Mouse (Mus musculus): Measurements from ENCODE around the gene Gstt2. TPM values are rescaled to one million over a fixed set of nuclear protein-coding genes. Genes with fewer than 3 reads are reported as not detected.

Gene Gstt2
- polyA plus RNA-seq, 1 experiment, result 115 TPM

DNA sequence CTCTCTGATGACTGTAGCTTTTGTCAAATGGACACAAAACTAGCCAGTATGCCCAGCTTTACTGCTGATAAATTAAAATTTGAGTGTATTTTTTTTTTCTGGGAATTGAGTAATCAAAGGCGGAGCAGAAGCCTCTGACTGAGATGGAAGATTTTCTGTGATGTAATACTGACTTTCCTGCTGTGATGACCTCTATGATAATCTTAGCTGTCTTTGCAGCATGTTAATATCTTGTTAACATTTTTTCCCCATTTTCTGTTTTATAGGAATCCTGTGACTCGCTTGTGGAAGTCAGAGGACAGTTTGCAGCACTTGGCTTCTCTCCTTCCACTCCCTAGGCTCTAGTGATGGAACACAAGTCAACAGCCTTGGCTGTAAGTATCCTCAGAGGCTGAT lies 7.0 kb downstream of the Gstt2 start:
- DNase-seq (ENCODE audit: low read depth, low spot score), result no peak
- WGBS, result 79% methylated on average over 2 of the region's 2 CpGs

DNA sequence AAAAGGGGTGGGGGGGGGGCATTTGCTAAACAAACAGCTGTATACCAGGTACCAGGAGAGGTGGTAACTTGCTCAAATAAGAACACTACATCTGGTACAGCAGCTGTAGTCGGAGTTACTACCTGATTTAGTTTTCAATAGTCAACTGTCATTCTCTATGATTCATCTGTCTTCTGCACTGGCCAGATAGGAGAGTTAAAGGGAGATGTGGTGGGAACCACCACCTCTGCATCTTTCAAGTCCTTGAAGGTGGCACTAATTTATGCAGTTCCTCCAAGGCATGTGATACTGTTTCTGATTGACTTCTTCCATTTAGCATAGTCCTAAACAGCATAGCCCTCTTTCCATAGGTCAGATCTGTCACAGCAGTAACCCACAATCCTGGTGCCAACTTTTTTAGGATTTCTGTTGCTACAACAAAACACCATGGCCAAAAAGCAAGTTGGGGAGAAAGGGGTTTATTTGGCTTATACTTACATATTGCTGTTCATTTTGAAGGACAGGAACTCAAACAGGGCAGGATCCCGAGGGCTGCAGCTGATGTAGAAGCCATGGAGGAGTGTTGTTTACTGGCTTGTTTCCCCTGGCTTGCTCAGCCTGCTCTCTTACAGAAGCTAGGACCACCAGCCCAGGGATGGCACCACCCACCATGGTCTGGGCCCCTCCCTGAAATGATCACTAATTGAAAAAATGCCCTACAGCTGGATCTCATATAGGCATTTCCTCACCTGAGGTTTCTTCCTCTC lies 7.5 kb downstream of the Gstt2 start:
- DNase-seq (ENCODE audit: low read depth, low spot score), result no peak
- 77% methylated on average over 2 of the region's 2 CpGs for WGBS

DNA sequence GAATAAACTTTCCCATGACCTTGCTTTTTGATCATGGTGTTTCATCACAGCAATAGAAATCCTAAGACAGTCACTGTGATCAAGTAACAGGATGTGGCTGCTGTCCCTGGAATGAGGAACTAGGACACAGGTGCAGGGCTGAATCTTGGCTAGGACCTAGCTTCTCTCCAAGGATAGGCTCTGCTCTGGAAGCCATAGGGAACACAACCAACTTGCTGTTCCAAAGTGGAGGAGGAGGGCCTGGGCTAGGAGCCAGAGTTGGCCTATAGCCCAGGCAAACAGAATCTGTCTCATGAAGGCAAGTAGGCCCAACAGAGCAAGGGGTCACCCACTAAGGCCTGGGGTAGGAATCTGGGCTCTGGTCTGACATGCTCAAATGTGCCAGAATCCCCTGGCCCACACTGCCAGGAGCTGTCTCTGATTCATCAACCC lies 8.7 kb downstream of the Gstt2 start:
- DNase-seq (ENCODE audit: low read depth, low spot score), result no peak

DNA sequence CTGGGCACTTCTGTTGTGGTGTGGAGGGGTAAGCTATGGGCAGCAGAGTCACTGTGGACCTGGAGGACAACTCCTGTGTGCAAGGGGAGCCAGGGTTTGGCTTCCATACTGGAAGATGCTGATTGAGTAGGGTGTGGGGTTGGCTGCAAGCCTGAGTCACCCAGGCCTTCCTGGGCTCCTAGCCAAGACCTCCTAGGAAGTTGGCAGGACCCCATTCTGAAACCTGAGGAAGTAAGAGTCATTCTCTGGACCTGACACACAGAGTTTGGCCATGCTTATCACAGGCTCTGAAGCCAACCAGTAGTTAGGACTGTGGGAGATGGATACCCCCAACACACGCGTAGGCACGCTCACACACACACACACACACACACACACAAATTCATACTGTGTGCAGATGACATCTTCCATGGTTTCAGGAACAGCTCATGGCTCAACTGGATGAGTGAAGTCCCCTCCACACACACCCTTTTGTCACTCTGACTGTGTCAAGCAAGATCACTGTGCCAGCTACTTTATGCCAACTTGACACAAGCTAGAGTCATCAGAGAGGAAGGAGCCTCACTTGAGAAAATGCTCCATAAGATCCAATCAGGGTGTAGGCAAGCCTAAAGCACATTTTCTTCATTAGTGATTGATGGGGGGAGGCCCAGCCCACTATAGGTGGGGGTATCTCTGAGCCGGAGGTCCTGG lies 9.4 kb downstream of the Gstt2 start:
- no peak for DNase-seq (ENCODE audit: low read depth, low spot score)
- 93% methylated on average over 4 of the region's 4 CpGs for WGBS

DNA sequence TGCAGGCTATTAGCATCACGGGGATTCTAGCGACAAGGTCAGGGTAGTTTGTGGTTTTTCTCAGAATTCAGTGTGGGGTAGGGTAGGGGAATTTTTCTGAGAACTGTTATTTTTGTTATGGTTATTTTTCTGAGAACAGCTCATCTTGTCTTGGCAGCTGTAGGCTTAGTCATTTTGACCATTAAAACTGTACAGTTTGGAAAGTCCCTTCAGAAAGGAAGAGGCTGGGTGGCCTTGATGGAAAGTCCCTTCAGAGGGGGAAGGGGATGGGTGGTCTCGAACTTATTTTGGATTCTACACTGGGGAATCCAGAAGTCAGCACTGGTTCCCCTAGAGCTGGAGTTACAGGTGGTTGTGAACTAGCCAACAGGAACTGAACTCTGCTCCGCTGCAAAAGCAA lies 12.7 kb downstream of the Gstt2 start:
- no peak for DNase-seq (ENCODE audit: low read depth, low spot score)
- 75% methylated on average over 4 of the region's 4 CpGs for WGBS

DNA sequence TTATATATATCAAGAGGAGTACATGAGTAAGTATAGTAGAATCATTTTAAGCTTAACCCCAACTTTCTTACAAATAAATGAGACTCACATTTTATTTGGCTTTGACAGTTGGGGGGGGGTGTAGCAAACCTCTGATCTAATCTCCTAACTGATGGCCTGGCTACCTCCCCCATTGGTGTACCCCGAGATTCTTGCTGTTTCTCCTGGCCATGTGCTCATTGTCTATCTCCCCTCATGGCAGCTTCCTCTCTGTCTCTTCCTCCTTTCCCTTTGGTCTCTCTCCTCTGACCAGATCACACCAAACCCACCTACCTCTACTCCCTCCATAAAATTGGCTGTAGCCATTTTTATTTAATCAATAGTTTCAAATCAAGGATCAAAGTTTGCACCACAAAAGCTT lies 13.4 kb downstream of the Gstt2 start:
- 96% methylated on average over 1 of the region's 1 CpGs for WGBS
- no peak for DNase-seq (ENCODE audit: low read depth, low spot score)

DNA sequence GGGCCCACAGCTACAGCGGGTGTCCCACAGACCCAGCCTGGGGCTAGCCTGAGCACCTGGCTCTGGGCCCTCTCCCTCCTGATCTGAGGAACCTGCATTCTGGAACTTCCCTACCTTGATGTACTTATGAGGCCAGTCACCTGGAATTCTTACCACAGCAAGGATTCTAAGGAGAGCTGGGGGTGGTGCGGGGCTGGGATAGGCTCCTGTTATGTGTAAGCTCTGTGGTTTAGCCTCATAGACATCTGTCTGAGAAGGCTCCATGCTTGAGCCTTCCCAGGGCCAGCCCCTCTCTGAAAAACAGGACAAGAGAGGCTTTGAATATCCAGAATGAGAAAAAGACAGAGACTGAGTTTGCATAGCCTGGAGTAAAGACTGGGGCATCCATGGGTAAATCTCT lies 14.8 kb downstream of the Gstt2 start, which contains the start of gene Gstt4:
Gene Gstt4, minus strand, starts transcription at position 101 of the 400 bp plus-strand sequence.
- WGBS, result 93% methylated on average over 2 of the region's 2 CpGs
- no peak for DNase-seq (ENCODE audit: low read depth, low spot score)

DNA sequence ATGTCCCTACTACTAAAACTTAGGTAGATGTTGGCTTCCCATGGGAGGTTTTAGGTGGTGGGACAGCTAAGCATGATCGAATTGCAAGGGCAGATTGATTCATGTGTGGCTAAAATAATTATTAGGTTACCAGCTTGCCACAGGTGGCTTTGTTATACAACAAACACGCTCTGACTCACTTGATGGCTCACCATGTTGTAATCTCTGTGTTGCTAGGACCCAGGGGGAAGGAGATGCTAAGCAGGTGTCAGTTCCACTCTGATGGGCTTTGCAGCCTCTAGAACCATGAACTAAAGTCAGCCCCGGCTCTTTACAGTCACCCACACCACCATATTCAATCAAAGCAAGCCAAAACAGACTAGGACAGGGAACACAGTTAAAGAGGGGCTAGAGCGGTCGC lies 17.3 kb downstream of the Gstt2 start:
- 89% methylated on average over 5 of the region's 5 CpGs for WGBS

DNA sequence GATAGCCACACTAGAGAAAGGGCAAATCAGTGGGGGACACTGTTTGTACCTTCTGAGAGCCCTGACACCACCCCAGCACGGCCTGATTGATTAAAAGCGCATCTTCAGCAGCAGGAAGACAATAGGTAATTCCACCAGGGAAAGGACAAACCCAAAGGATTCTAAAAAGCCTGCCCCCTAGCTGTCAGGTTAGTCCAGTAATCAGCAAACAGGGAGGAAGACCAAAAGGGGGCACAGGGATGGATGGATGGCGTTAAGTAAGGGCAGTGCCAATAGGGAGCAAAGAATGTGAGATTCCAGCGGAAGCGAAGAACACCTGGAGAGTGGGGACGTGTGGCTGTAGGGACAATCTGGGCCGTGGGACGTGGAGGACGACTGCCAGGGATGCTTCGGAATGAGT lies 18.6 kb downstream of the Gstt2 start:
- no peak for DNase-seq (ENCODE audit: low read depth, low spot score)
- WGBS, result 61% methylated on average over 10 of the region's 10 CpGs

More for the DNA sequence above, 17.3 kb downstream of the Gstt2 start:
- DNase-seq (ENCODE audit: low read depth, low spot score), result no peak

DNA sequence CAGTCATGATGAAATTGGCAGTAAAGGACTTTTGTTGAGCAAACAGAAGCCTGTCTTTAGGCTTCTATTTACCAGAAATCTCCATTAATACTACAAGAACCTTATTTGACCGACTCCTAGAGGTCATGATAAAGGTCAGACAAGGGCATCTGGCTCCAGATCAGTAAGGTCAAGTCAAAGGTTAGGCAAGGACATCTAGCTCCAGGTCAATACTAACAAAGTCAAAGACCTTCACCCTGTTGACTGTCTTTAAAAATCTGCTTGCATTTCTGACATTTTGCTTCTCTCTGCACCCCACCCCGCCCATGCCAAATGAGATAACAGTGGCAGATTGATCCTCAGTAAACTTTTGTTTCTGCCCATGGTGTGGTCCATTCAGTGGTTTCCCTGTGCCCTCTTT lies 33.0 kb downstream of the Gstt2 start:
- no peak for DNase-seq (ENCODE audit: low read depth, low spot score)
- WGBS, result 57% methylated on average over 2 of the region's 2 CpGs

DNA sequence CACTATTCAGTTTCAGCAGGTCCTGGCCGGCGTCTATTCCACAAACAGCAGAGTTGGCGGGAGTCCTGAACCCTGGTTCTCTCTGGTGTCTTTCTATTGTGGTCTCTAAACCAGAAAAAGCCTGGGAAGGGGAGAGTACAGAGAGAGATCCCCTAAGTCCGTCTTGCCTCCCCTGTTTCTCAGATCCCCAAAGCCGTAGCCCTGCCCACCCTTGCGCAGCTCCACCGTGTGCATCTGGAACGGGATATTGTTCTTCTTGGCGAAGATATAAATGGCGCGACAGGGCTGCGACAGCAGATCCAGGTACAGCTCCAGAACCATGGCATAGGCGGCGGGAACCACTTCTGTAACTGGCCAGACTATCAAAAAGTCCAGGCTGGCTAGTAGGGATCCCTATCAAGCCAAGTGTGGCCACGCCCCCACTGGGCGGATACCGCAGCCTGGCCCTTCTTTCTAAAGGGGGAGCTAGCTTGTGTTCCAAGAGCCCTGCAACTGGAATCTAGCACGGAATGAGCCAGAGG lies 39.0 kb downstream of the Gstt2 start, which contains the start of gene Gstt1:
Gene Gstt1, minus strand, starts transcription at position 409 of the 521 bp plus-strand sequence.
- 2% methylated on average over 18 of the region's 18 CpGs for WGBS
- no peak for DNase-seq (ENCODE audit: low read depth, low spot score)

DNA sequence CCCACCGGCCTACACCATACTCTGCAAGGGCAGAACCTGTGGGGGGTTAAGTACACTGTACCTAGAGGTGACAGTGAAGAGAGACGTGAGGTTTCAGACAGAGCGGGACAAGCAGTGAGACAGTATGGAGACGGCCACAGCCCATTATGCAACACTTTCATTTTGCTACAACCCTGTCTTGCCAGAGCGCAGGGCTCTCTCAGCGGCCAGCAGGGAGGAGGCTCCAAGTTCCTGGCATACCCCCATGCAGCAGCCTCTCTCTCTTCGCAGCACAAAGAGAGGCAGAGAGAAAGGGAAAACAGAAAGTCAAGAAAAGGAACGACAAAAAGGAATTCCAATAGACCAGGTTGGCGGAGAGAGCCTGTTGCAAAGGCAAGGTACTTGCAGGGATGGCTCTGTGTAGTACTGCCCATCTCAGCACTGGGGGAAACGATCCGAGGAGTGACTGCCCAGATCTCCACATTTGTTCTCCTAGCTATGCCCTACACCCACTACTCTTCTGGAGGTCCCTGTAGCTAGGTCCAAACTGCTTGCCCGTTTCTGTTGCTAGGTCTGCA lies 39.5 kb downstream of the Gstt2 start:
- WGBS, result 1% methylated on average over 12 of the region's 12 CpGs
- DNase-seq (ENCODE audit: low read depth, low spot score), result no peak

DNA sequence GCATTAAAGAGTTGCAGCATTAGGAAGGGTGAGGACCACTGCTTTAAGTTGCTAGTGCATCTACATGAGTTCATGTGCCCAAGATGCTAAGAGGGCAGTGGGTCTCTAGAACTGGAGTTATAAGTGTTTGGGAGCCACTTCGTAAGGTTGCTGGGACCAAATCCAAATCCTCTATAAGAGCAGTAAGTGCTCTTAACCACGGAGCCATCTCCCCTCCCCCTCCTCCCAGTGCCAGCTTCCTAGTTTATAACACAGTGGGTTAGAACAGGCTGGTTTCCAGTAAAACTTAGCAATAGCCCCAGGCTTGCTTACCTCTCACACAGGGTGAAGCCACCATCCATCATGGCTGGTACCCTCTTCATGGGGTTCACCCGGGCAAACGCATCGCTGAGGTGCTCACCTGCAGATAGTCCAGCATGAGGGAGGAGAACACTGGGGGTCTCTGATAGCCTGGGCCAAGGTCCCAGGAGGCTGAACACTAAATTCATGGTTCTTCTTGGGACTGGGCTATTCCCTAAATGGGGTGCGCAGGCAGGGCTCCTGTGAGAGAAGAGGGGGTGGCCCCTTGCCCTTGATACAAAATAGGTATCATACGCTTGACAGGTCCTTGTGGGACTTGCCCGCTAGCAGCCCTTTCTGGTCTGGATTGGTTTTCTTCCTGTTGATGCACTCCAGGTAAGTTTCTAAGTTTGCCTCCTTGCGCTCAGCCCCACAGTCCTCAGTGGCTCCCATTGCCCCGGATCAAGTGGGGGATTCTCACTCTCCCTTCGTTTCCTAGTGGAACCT lies 40.3 kb downstream of the Gstt2 start:
- no peak for DNase-seq (ENCODE audit: low read depth, low spot score)
- 47% methylated on average over 11 of the region's 11 CpGs for WGBS

DNA sequence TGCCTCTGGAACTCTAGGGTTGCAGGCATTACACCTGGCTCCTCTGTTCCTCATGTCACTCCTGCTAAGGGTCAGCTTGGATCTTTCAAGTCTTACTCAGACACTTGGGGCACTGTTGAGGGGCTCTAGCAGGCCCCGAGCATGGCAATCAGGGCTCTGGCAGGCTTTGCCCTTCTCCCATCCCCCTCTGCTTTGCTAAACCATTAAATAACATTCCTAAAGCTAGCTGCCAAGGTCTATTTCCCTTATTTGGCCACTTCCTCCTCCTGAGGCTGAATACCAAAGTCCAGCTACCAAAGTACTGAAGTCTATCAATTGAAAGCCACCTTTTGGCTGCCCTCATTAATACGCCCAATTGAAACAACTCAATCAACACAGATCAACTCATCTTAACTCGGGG lies 42.3 kb downstream of the Gstt2 start:
- 14% methylated on average over 3 of the region's 3 CpGs for WGBS
- DNase-seq (ENCODE audit: low read depth, low spot score), result no peak

DNA sequence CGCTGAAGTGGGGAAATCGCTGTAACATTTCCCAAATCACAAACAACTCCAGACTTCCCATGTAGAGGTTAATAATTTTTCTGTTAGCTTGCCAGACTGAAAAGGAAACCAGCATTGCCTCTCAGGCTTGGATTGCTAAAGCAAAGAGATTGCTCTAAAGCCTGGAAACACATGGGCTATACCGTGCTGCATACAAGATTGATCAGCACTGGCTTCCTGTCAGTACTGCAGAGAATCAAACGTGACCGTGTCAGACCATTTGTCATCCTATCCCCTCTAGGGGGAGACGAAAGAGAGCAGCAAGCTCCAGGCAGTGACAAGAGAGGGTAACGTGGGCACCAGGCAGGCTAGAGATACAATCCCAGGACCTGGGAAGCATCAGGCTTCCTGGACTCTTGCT lies 46.5 kb downstream of the Gstt2 start:
- DNase-seq (ENCODE audit: low read depth, low spot score), result no peak
- 30% methylated on average over 7 of the region's 7 CpGs for WGBS

DNA sequence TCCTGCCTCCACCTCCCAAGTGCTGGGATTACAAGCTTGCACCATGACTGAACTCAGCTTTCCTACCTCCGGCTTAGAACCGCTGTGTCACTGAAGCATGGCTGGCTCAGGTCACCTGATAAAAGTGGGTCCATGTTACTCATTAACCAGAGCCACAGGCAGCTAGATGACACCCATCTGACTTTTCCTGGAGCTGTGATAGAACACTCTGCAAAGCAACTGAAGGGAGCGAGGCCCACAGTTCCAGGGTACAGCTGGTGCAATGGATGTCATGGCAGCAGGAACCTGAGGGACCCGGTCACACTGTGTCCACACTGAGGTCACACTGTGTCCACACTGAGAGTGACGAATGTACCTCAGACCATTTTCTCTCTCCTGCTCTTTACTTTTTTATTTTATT lies 47.4 kb downstream of the Gstt2 start:
- 41% methylated on average over 5 of the region's 5 CpGs for WGBS
- DNase-seq (ENCODE audit: low read depth, low spot score), result no peak

DNA sequence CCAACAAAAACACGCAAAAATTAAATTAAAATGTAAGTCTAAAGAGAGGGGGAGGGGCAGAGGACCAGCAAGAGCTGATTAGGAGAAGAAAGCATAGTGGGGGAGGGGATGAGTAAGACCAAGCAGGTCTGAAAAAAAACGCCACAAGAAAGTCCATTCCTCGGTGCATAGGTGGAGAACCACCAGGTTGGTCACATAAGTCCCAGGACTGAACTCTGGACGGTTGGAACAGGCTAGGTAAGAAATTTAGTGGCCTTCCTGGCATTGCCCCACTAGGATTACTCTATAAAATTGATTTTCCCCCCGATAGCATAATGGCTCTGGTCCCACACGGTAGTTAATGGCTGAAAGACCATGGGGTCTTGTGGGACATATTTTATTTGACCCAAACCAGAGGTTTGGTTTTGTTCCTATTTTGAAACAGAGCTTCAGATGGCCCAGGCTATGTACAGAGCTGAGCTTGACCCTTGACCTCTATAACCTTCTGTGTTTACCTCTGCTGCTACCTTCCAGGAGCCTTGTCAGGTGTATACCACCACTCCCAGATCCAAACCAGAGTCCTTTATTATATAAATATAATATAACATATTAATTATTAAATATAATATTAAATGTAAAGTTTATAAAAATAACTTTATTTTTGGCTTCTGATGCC lies 48.0 kb downstream of the Gstt2 start:
- WGBS, result 75% methylated on average over 6 of the region's 6 CpGs
- DNase-seq (ENCODE audit: low read depth, low spot score), result no peak

DNA sequence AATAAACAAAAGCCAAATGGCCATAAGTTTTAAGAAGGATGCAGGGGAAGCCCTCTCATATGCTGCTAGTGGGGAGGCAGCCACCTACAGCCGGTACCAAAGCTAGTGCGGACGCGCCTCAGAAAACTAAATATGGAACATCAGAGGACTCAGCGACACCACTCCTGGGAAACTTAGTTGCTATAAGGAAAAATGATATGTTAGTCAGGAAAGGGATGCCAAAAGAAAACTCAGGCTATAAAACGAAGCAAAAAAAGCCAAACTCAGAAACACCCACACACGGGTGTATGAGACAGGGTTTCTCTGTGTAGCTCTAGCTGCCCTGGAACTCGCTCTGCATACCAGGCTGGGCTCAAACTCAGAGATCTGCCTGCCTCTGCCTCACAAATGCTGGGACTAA lies 48.9 kb downstream of the Gstt2 start:
- no peak for DNase-seq (ENCODE audit: low read depth, low spot score)
- WGBS, result 94% methylated on average over 8 of the region's 8 CpGs

DNA sequence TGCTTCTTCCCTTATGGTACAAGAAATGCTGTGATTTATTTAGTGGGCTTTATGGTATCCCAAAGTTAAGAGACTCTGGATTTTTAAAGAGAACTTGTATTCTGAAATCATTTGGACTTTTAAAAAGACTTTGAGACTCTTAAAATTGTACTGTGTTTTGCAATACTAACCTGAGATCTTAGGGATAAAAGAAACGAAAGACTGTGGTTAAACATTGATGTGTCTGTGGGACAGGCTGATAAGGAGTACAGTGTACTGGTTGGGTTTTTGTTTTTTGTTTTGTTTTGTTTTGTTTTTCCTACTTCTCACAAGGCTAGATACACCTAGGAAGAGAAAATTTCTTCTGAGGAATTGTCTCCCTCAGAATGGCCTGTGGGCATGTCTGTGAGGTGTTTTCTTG lies 51.8 kb downstream of the Gstt2 start:
- 72% methylated on average over 1 of the region's 1 CpGs for WGBS
- DNase-seq (ENCODE audit: low read depth, low spot score), result no peak

Measured in large intestine, adult 2 months (tissue).